Mouse (Mus musculus) common myeloid progenitor, adult 5-6 weeks (primary cell): Measurements from ENCODE around the gene Rnf126. TPM values are rescaled to one million over a fixed set of nuclear protein-coding genes. Genes with fewer than 3 reads are reported as not detected.
A peak's percentile ranks its signal among the peaks of the same experiment; 100 is the strongest.

Experiments
- ATAC-seq: replicated peaks from 2 replicates; pipeline ENCODE4 v1.8.0; 2016; ENCODE audit warnings: low read depth, mild to moderate bottlenecking, moderate TSS enrichment, inconsistent platforms; ENCODE audit not compliant: poor library complexity, severe bottlenecking
- total RNA-seq: library from RNA; stranded (forward); fragments of 200-1000, 187-1606 nt; gene quantifications from 2 replicates; pipeline ENCODE4 v1.2.3, GENCODE M21; 2017

The Rnf126 gene
- total RNA-seq, 1 experiment from 2014 or later, result 21.0 TPM

- peak; percentile 46 for ATAC-seq
These were observed 26.4 kb upstream of the Rnf126 start, which contains the start of gene Palm for GRCm38 (mm10) chr10:79793051-79793737. Gene Palm, plus strand, starts transcription at chr10:79793572.

- no peak for ATAC-seq
These were observed 25.7 kb upstream of the Rnf126 start for GRCm38 (mm10) chr10:79792339-79793040.

- no peak for ATAC-seq
These were observed 24.1 kb upstream of the Rnf126 start, which contains the start of gene Prss57 for GRCm38 (mm10) chr10:79790861-79791260. Gene Prss57, minus strand, starts transcription at chr10:79790961.

GRCm38 (mm10) chr10:79789581-79789980, 22.8 kb upstream of the Rnf126 start:
- ATAC-seq, result no peak

- peak; percentile 57 for ATAC-seq
These were observed 21.8 kb upstream of the Rnf126 start for GRCm38 (mm10) chr10:79788386-79789158.

GRCm38 (mm10) chr10:79783920-79784800, 17.4 kb upstream of the Rnf126 start:
- ATAC-seq, result no peak

GRCm38 (mm10) chr10:79783050-79783449, 16.3 kb upstream of the Rnf126 start:
- no peak for ATAC-seq

- no peak for ATAC-seq
These were observed 15.2 kb upstream of the Rnf126 start for GRCm38 (mm10) chr10:79781956-79782355.

- ATAC-seq, result no peak
These were observed 14.4 kb upstream of the Rnf126 start for GRCm38 (mm10) chr10:79781139-79781538.

- peak; percentile 59 for ATAC-seq
These were observed 13.9 kb upstream of the Rnf126 start for GRCm38 (mm10) chr10:79780664-79781015.

- ATAC-seq, result peak; percentile 67
These were observed 13.3 kb upstream of the Rnf126 start for GRCm38 (mm10) chr10:79779784-79780663.

- ATAC-seq, result no peak
These were observed 12.4 kb upstream of the Rnf126 start for GRCm38 (mm10) chr10:79779193-79779592.

- no peak for ATAC-seq
These were observed 11.3 kb upstream of the Rnf126 start for GRCm38 (mm10) chr10:79778006-79778405.

GRCm38 (mm10) chr10:79777103-79777531, 10.4 kb upstream of the Rnf126 start, which contains the start of gene Fstl3:
Gene Fstl3, plus strand, starts transcription at chr10:79777272.
- ATAC-seq, result no peak

GRCm38 (mm10) chr10:79774486-79775279, 7.9 kb upstream of the Rnf126 start:
- ATAC-seq, result no peak

GRCm38 (mm10) chr10:79773208-79773607, 6.5 kb upstream of the Rnf126 start:
- no peak for ATAC-seq

- no peak for ATAC-seq
These were observed 5.6 kb upstream of the Rnf126 start for GRCm38 (mm10) chr10:79772320-79772719.

- no peak for ATAC-seq
These were observed 2.6 kb upstream of the Rnf126 start for GRCm38 (mm10) chr10:79769329-79769728.
